Mouse (Mus musculus) E14TG2a.4 (cell line): ENCODE measurements around the gene Slc29a1.

Experiments
- CTCF ChIP-seq: conservative IDR thresholded peaks from 2 replicates; pipeline ENCODE4 v1.5.1; 2014; ENCODE audit warnings: low read length
- NANOG ChIP-seq: IDR thresholded peaks from 2 replicates; pipeline ENCODE4 v1.6.1; 2014; ENCODE audit warnings: borderline replicate concordance, low read length, mixed read lengths
- POU5F1 ChIP-seq: IDR thresholded peaks from 2 replicates; pipeline ENCODE4 v1.6.1; 2014; ENCODE audit warnings: low read length, borderline replicate concordance

DNA sequence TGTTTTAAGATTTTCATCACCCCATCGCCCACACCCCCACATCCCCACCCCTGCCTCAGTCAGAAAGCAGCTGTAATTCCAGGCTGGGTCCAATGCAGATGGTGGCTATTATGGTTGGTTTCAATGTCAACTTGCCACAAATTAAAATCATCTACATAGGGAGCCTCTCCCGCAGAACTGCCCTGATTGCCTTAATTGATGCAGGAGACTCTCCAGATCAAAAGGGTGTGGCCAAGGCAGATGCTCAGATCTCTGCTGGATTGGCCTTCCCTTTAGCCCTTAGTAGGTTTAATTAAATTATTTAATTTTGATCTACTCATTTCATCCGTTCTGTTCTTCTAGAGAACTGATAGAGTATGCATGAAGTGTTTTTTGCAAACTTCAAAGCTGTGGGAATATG, 3.6 kb upstream of the Slc29a1 start:
- TF ChIP-seq POU5F1: no peak
- no peak for TF ChIP-seq CTCF
- no peak for TF ChIP-seq NANOG
